Mouse (Mus musculus): Measurements from ENCODE around the gene Snai1.

DNA sequence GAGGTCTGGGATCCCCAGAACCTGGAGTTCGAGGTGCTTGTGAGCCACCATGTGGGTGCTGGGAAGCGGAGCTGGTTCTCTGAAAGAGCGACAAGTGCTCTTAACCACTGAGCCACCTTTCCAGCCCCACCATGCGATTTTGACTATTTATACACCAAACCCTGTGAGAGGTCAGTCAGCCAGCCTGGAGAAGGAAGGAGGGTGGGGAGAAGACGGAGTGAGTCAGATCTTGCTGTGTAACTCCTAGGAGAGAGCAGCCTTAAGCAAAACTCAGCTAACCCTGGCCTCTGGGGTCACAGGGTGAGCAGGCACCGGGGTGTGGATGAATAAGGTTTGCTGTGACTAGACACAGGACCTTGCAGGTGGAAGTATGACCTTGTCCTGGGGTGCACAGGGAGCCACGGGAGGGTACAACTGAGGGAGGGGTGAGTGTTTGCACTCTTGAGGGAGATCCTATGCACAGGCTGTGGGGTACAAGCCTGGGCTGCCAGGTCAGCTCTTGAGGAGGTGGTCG, 12.4 kb downstream of the Snai1 start:
- TF ChIP-seq POLR2A (IDR thresholded peaks at IDR 0.05; ENCODE audit: insufficient read depth, low read depth, low read length) (no peak), CTCF (IDR thresholded peaks at IDR 0.05) (no peak), EP300 (IDR thresholded peaks at IDR 0.05; ENCODE audit: insufficient read depth, low read depth, low read length) (no peak)

All from heart, adult 2 months (tissue).